Mouse (Mus musculus): Measurements from ENCODE around the gene Tnni1.

Gene Tnni1

DNA sequence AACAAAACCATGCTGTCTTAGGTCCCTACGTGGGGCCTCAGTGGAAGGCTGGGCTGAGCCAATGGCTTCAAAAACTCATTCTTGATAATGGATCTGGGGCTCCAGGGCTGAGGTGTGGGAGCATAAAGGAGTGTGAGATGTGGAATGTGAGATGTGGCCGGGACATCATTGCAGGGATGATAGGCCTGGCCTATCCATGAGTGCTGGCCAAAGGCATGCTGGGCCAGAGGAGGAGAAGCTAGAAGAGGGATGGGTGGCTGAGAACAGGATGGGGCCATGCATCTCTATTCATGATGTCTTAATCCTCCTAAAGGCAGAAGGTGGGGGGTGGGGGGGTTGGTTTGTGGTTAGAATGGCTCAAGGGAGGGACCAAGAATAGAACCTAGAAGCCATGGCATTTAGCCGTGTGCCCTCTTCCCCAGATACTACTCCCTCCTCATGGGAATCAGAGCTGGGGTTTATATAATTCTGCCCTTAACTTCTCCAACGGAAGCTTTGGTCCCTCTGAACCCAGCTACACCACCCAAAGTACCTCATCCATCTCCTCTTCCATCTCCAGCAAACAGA lies 11.8 kb upstream of the Tnni1 start:
- no peak for DNase-seq (ENCODE audit: low spot score)

DNA sequence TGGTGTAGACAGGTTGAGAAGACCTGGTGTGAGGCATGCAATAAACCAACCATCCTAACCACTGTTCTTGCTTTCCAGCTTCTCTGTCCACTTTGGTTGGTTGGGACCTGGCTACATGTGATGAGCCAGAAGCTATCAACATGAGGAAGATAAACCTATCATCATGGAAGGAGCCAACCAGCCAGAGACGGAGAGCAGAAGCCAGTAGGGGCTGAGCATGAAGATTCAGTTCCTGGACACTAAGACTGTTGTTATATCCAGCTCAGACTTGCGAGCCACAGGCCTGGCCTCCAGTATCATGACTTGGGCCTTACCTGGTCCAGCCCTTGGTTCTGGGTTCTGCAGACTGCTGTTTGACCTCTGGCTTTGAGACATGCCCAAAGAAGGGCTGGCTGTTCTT lies 10.8 kb upstream of the Tnni1 start:
- DNase-seq (ENCODE audit: low spot score), result no peak

- no peak for DNase-seq (ENCODE audit: low spot score)
These were observed 9.0 kb upstream of the Tnni1 start for GRCm38 (mm10) chr1:135770237-135770636.

GRCm38 (mm10) chr1:135770896-135771572 lies 8.2 kb upstream of the Tnni1 start:
- no peak for DNase-seq (ENCODE audit: low spot score)

DNA sequence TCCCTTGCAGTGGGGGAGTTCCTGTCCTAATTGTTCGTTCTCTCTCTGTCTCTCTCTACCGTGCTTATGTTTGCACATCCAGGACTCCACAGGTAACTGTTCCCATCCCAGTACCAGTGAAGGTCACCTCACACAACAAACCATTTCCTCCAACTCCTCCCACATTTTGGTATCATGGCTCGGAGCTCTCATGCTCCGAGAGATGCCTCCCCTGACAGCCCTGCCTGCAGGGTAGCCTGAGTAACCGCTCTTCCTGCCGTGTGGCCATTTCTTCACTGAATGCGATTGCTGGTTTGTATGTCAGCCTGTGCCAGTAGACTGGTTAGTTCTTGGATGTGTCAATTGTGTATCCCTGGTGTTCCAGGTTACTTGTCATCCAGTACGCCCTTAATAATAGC lies 7.7 kb upstream of the Tnni1 start:
- no peak for DNase-seq (ENCODE audit: low spot score)

DNA sequence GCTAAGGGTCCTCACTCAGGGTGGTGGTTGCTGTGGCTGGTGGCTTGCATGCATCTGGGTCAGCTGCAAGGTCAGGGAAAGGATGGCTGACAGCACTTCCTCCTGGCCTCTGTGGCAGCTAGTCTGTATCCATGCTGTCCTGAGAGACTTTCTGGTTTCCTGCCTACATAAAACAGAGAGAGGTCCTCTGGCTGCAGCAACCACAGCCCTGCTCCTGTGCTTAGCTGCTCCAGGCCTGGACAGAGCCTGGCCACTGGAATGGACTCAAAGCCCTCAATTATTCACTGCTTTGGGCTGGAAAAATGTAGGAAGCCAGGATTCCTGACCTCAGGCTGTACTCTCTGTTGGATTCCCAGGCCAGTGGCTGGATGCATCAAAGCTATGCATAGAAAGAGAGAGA lies 2.6 kb upstream of the Tnni1 start:
- no peak for DNase-seq (ENCODE audit: low spot score)

GRCm38 (mm10) chr1:135777046-135777445 lies 2.2 kb upstream of the Tnni1 start:
- no peak for DNase-seq (ENCODE audit: low spot score)

- DNase-seq (ENCODE audit: low spot score), result no peak
These were observed 1.4 kb downstream of the Tnni1 start for GRCm38 (mm10) chr1:135780649-135781048.

- DNase-seq (ENCODE audit: low spot score), result peak; percentile 47
These were observed 2.0 kb downstream of the Tnni1 start for GRCm38 (mm10) chr1:135781220-135781619.

- DNase-seq (ENCODE audit: low spot score), result no peak
These were observed 3.6 kb downstream of the Tnni1 start for GRCm38 (mm10) chr1:135782816-135783215.

- DNase-seq (ENCODE audit: low spot score), result no peak
These were observed 8.6 kb downstream of the Tnni1 start for GRCm38 (mm10) chr1:135787799-135788198.

- DNase-seq (ENCODE audit: low spot score), result no peak
These were observed 9.5 kb downstream of the Tnni1 start for GRCm38 (mm10) chr1:135788708-135789107.

DNA sequence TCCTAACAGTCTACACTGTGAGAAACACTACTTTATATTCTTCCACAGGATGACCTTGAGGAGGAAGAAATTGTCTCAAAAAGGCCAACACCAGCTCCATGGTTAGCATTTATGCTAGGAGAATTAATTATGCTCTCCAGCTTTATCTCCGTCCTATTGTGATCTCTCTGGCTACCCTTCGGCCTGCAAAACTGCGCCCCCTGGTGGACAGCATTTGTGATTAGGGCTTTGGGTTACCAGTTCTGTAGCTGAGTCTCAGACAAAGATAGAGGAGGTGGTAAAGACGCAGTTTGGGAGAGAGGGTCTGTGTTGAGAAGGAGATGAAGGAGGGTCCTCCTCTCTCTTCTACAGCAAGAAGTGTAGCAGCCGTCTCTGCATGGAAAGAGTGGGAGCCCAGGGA lies 10.6 kb downstream of the Tnni1 start:
- no peak for DNase-seq (ENCODE audit: low spot score)

DNA sequence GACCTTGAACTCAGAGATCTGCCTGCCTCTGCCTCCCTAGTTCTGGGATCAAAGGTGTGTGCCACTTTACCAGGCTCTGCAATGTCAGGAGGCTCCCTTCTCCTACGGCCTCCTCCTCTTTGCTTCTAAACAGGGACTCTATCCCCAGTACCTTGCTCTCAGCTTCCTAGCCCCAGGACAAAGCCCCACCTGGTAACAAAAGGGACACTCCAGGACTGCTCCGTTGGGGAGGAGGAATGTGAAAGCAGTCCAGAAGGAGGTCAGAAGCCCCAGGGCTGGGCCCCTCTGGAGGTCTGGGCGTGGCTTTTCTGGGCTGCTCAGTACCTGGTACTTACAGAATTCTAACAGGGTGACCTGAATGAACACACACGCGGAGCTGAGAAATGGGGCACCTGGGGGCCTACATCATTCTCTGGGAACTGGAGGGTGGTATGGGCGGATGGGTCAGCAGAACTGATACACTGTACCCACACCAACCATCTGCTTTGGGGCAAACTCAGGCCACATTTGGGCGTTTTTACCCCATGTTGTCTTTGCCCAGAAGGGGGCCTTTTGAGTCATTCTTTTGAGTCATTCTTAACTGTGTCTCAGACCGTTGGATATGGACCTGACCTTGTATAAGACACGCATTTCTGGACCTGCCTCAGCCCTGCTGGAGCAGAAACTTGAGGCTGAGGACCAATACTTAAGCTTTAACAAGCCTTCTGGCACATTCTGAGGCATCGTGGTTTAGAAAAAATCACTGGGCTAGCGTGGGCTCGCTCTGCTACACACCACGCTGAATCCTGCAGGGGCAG lies 13.1 kb downstream of the Tnni1 start:
- DNase-seq (ENCODE audit: low spot score), result no peak

GRCm38 (mm10) chr1:135793370-135794215 lies 14.4 kb downstream of the Tnni1 start:
- DNase-seq (ENCODE audit: low spot score), result no peak

DNA sequence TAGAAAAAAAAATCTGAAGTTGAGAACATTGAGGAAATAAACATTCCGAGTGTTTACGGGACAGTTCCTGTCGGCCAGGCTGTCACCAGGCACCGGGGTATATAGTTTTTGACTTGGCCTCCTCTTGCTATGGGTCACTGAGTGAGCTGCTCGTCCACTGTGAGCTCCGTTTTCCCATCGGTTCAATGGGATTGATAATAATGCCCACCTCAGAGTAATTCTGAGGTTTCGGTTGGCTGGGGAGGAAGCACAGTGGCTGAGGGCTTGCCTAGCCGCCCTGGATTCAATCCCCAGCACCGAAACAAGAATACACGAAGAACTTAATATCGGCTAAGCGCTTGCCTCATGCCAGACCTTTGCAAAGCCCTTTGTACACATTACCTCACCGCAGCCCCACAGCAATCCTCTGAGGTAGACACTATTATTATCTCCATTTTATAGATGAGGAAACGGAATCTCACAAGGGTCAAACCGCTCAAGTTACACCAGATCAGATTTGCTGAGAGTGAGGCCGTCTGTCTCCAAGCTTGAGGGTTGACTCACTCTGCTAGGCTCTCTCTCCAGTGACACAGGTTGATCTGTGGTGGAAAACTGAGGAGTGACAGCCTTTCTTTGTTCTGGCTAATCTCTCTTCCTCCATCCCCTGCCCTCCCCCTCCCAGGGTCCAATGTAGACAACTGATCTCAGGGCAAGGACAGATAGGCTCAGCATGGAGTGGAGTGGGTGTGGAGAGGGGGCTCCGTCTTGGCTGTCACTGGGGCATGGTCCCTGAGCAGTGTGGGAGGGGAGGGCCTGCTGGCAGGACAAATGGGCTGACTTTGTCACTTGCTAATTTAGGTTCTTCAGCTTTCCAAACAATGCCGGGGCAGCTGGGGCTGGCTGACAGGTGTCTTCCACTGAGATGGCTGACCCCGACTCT lies 15.2 kb downstream of the Tnni1 start:
- DNase-seq (ENCODE audit: low spot score), result no peak

GRCm38 (mm10) chr1:135798492-135798891 lies 19.3 kb downstream of the Tnni1 start:
- DNase-seq (ENCODE audit: low spot score), result no peak

GRCm38 (mm10) chr1:135799109-135799627 lies 19.9 kb downstream of the Tnni1 start:
- no peak for DNase-seq (ENCODE audit: low spot score)

- no peak for DNase-seq (ENCODE audit: low spot score)
These were observed 21.1 kb downstream of the Tnni1 start for GRCm38 (mm10) chr1:135800192-135800950.

- no peak for DNase-seq (ENCODE audit: low spot score)
These were observed 28.3 kb downstream of the Tnni1 start for GRCm38 (mm10) chr1:135807546-135807945.

Data from layer of hippocampus, adult 9-10 months (tissue).